Mouse (Mus musculus) kidney, adult 10 weeks (tissue): ENCODE results near the gene Slc16a6. TPM values are rescaled to one million over a fixed set of nuclear protein-coding genes. Genes with fewer than 3 reads are reported as not detected.

Experiments
- polyA plus RNA-seq: library from polyadenylated mRNA; stranded (reverse); fragments of 350-450 nt; fragmentation: Illumina TruSeq; extraction: RNeasy Lipid Tissue Mini Kit (QIAGEN cat#74804); gene quantifications from one replicate; pipeline ENCODE4 v1.2.3, GENCODE M21; 2014; ENCODE audit warnings: low read depth, low replicate concordance

Slc16a6 gene
- polyA plus RNA-seq = 10.7 TPM

DNA sequence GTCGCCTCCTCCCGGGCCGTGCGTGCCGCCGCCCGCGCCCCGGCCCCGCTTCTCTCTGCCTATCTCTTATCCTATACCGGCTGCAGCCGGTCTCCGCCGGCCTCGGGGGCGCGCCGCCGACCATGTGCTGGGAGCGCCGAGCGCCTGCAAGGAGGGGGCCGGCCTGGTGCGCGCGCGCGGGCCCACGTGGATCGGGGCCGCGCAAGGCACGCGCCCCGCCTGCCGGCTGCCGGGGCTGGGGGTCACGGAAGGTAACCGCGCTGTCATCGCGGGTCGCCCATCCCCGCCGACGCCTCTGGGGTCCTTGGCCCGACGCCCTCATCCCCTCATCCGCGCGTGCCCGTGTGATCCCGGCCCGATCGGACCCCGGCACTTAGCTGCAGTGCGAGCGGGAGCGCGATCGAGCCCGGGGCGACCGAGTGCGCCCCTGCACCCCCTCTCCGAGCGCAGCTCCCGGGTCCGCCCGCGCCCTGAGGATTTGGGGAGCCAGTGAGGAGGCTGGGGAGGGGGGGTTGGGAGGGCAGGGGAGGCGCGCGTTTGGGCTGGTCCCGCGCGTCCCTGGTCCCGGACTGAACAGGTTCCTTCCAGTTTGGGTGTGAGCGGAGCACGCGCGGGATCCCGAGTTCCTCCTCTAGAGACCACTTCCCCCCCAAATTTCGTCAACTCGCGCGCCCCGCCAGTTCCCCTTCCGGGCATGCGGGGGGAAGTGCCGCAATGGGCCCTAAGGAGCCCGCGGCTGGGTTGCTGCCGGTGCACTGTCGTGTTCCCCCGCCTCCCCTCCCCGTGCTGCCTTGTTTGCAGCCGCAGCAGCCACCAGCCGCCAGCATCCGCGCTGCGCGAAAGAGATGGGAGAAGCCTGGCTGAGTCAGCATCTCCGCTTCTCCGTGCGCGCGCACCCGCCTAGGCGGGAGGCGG, at the start of gene Slc16a6, which contains the start of gene Arsg:
Gene Slc16a6, minus strand, starts transcription at position 428 of the 915 bp plus-strand sequence.
Gene Arsg, plus strand, starts transcription at position 204 of the 915 bp plus-strand sequence.

DNA sequence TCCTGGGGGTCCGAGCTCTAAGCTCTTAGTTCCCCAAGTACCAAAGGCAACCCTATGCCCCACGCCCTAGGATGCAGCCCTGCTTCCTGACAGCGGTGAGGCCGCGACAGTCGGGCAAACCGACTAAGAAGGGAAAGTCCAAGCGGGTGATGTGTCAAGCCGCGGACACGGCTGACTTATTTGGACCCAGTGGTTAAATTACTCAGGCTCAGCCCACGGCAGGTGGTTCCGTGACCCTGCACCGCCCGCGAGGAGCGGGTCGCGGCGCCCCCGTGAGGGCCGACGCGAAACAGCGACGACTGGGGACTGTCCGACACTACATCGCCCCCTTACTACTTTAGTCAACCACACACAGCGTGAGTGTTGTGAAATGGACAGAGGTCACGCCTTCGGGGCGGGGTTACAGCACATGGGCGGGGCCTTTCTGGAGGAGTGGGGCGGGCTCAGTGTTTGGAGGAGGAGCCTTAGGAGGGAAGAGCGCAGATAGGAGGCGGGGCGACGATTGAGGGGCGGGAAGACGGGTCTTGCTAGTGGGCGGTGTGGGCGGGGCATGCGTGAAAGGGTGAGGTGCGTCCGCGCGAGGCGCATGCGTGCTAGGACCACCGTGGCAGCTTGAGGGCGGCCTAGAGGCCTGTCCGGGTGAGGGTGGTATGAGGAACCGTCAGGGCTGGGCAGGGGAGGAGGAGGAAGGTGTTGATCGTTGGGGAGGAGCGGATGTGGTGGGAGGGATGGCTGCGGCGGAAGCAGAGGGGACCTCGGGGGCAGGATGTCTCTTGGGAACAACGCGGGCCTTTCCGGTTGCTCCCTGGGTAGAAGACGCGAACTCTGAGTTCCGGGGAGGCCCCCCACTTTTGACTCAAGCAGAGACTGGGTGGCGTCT, 47.8 kb downstream of the Slc16a6 start, which contains the start of gene Amz2:
Gene Amz2, plus strand, starts transcription at position 555 of the 880 bp plus-strand sequence.

DNA sequence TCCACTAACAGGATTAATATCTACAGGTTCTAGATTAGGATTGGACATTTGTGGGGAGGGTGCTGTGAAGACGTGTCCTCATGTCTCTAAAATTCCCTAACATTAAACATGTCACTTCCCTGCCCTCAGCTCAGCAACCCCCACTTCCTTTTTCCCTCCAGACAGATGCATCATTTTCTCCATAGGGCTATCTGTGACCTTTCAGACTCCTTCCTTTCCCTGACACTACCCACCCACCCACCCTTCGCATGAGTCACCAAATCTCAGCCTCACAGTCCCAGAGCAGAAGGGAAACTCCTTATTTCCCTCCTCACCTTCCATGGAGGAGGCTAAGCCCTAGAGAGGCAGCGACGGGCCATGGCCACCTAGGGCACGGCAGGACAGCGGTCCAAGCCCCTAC, 59.8 kb downstream of the Slc16a6 start, which contains the start of gene 9930022D16Rik:
Gene 9930022D16Rik, plus strand, starts transcription at position 301 of the 400 bp plus-strand sequence.

Other genes with a start within 250 kb of the Slc16a6 start
- gene Rgs9, start 175.5 kb downstream of the Slc16a6 start, polyA plus RNA-seq = 1.1 TPM
- gene Gna13, start 110.8 kb downstream of the Slc16a6 start, polyA plus RNA-seq = 45.8 TPM
- not detected for gene 9930022D16Rik, start 59.7 kb downstream of the Slc16a6 start, polyA plus RNA-seq
- gene Amz2, start 47.7 kb downstream of the Slc16a6 start, polyA plus RNA-seq = 42.8 TPM
- gene Arsg, start 224 bp downstream of the Slc16a6 start, polyA plus RNA-seq = 18.5 TPM
- 31.2 TPM for gene Wipi1, start 138.4 kb upstream of the Slc16a6 start, polyA plus RNA-seq
- 236 TPM for gene Prkar1a, start 175.8 kb upstream of the Slc16a6 start, polyA plus RNA-seq
- gene Fam20a, start 248.7 kb upstream of the Slc16a6 start, polyA plus RNA-seq = 1.0 TPM